Mouse (Mus musculus) embryonic facial prominence, embryonic 15.5 days (tissue): Measurements from ENCODE around the gene 3110082I17Rik. TPM values are rescaled to one million over a fixed set of nuclear protein-coding genes. Genes with fewer than 3 reads are reported as not detected.
"Not testable (repeated sequence)": the region's sequence is repeated elsewhere in the genome, so short reads cannot be mapped to it uniquely, and the experiment has no call there.

Experiments used
- ATAC-seq: fragments of 200-750 bp; cut with Nextera tagmentation; 2 replicates; pipeline ENCODE4 v1.8.0; 2017; ENCODE audit warnings: low read depth, moderate TSS enrichment; ENCODE audit not compliant: insufficient number of reproducible peaks, low FRiP score, low TSS enrichment
- H3K27ac ChIP-seq: fragments of 300-500 bp; sonication (generic); replicated peaks from 2 replicates; pipeline ENCODE4 v1.5.1; 2015; ENCODE audit warnings: mild to moderate bottlenecking, inconsistent platforms
- H3K27me3 ChIP-seq: fragments of 300-500 bp; sonication (generic); 2 replicates; pipeline ENCODE4 v1.6.1; 2015; ENCODE audit warnings: inconsistent platforms
- H3K36me3 ChIP-seq: fragments of 300-500 bp; sonication (generic); 2 replicates; pipeline ENCODE4 v1.6.1; 2015; ENCODE audit warnings: mild to moderate bottlenecking, inconsistent platforms
- H3K4me1 ChIP-seq: fragments of 300-500 bp; sonication (generic); 2 replicates; pipeline ENCODE4 v1.6.1; 2015; ENCODE audit warnings: inconsistent platforms
- H3K4me2 ChIP-seq: fragments of 300-500 bp; sonication (generic); replicated peaks from 2 replicates; pipeline ENCODE4 v1.6.1; 2015; ENCODE audit warnings: mild to moderate bottlenecking, inconsistent platforms
- H3K4me3 ChIP-seq: fragments of 300-500 bp; sonication (generic); replicated peaks from 2 replicates; pipeline ENCODE4 v1.5.1; 2015; ENCODE audit warnings: mild to moderate bottlenecking, inconsistent platforms
- H3K9ac ChIP-seq: fragments of 300-500 bp; sonication (generic); 2 replicates; pipeline ENCODE4 v1.6.1; 2015; ENCODE audit warnings: inconsistent platforms
- H3K9me3 ChIP-seq: fragments of 300-500 bp; sonication (generic); replicated peaks from 2 replicates; pipeline ENCODE4 v1.6.1; 2016; ENCODE audit warnings: inconsistent platforms
- WGBS: fragments of 180-500 bp; shearing (Covaris S2); methylation state at CpG from one replicate; pipeline ENCODE4 v1.1.7; 2015; 5-methylcytosine and 5-hydroxymethylcytosine counted together
- polyA plus RNA-seq: library from polyadenylated mRNA; unstranded; fragments of >200 nt; fragmentation: Nextera tagmentation; extraction: Ambion mirVana; gene quantifications from 2 replicates; pipeline ENCODE4 v1.2.1, GENCODE M21; 2015

3110082I17Rik gene
- polyA plus RNA-seq, 1 experiment from 2014 or later, result 35.8 TPM

DNA sequence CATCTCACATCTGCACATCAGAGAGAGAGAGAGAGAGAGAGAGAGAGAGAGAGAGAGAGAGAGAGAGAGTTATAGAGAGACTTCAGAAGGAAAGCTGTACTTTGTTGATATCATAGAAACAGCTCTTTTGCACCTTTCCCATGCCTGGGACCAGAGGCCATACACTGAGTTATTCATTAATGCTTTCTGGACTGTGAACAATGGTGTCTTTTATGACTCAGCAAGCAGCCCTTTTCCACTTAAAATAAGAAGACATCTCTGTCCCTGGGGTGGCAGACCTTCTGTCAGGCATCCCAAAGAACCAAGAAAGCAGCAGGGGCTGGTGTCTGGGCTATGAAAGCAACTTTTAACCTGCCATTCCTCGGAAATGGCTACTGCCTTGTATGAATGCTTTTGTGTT is 113.1 kb downstream of the 3110082I17Rik start:
- no peak overlapping the region for H3K27ac ChIP-seq
- no peaks in the 10 kb centered on the region for H3K9me3 ChIP-seq
- H3K9ac ChIP-seq, result no peak overlapping the region

DNA sequence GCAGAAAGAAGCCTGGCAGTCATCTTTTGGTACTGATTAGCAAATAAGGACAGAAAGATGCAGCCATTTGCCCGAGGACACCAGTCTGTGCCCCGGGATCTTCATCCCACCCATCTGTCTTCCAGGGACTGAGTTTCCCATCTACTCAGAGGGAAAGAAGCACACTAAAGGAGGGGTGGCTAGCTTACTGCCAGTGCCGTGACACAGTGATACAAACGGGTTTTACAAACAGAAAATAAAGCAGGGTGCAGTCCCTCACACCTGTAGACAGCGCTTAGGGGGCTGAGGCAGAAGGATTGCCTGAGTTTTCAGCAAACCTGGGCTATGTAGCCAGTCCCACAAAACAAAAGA is 115.0 kb downstream of the 3110082I17Rik start:
- H3K27ac ChIP-seq, result peak overlapping the region; percentile 82
- H3K9ac ChIP-seq, result peak overlapping the region; percentile 6; the same call in 1 of the 2 replicates
- H3K4me1 ChIP-seq, result peaks cover 34% of the 10 kb centered on the region
- no peaks in the 10 kb centered on the region for H3K27me3 ChIP-seq
- peak; percentile 13; the same call in 1 of the 2 replicates for ATAC-seq
- peak overlapping the region; percentile 91 for H3K4me3 ChIP-seq
- no peaks in the 10 kb centered on the region for H3K9me3 ChIP-seq
- peaks cover 21% of the 10 kb centered on the region for H3K36me3 ChIP-seq
- 11% methylated on average over 5 of the region's 5 CpGs for WGBS
- H3K4me2 ChIP-seq, result peak overlapping the region; percentile 87

More for the DNA sequence above, 113.1 kb downstream of the 3110082I17Rik start:
- peaks cover 4% of the 10 kb centered on the region for H3K36me3 ChIP-seq
- peaks cover 53% of the 10 kb centered on the region for H3K4me1 ChIP-seq
- no peak for ATAC-seq
- WGBS, result 58% methylated on average over 1 of the region's 1 CpGs
- H3K4me3 ChIP-seq, result no peak overlapping the region
- no peak overlapping the region for H3K4me2 ChIP-seq
- no peaks in the 10 kb centered on the region for H3K27me3 ChIP-seq

DNA sequence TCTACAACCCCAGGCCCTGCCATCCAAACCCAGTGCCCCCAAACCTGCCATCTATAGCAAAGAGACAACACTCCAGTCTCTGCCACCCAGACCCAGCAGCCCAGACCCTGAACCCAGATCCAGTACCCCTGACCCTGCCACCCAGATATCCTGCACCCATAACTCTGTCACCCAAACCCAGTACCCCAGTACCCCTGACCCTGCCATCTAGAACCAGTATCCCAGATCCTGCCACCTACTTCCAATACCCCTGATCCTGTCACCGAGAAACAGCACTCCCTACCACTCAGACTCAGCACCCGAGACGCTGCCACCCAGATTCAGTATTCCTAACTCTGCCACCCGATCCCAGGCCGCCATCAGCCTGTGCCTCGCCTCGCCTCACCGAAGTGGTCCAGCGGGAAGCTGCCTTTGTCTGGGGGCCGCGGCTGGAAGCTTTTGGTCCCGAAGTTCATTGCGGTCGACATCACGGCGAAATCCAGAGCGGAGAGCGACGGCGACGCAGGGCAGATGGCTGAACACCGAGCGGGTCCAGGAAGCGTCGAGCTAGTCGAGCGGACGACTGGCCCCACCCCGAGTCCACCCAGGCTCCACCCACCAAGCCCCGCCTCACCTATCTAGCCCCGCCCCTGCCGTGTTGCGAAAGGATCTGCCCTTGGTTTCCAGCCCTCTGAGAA is 115.5 kb downstream of the 3110082I17Rik start:
- WGBS, result 1% methylated on average over 33 of the region's 33 CpGs
- peak; percentile 90 for ATAC-seq
- peak overlapping the region; percentile 91 for H3K4me3 ChIP-seq
- H3K27ac ChIP-seq, result peak overlapping the region; percentile 82
- H3K9me3 ChIP-seq, result no peaks in the 10 kb centered on the region
- peaks cover 30% of the 10 kb centered on the region for H3K4me1 ChIP-seq
- peak overlapping the region; percentile 92 for H3K9ac ChIP-seq
- H3K36me3 ChIP-seq, result peaks cover 26% of the 10 kb centered on the region
- no peaks in the 10 kb centered on the region for H3K27me3 ChIP-seq
- H3K4me2 ChIP-seq, result peak overlapping the region; percentile 87

DNA sequence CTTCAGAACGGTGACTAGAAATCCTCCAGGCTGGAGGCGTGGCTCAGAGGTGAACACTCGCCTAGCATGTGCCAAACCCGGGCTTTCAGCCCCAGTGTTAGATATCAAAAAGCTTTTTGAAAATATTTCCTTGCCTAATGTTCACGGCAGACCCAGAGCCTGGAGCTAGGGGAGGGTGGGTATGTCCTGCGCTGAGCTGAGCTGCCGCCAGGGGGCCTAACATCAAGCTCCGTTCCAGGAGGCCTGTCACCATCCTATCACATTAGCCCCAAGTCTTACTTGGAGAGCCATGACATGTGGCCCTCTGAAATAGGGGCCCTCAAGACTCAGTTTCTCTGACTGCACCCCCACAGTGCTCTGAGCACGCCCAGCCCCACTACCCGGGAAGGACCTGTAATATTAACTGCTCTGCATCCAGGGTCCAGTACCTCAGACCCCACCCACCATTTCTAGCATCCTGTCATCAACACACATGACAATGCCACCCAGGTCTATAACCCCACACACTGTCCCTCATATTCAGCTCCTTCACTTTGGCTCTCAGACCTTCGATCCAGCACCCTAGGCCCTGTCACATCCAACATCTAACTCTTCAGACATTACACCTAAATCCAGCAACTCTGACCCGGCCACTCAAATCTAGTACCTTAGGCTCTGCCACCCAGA is 116.2 kb downstream of the 3110082I17Rik start:
- Histone ChIP-seq H3K27me3 (no peaks in the 10 kb centered on the region), H3K4me1 (peaks cover 24% of the 10 kb centered on the region), H3K4me3 (peak overlapping the region; percentile 91), H3K36me3 (peaks cover 33% of the 10 kb centered on the region), H3K9me3 (no peaks in the 10 kb centered on the region), H3K27ac (peak overlapping the region; percentile 81), H3K9ac (peak overlapping the region; percentile 92), H3K4me2 (peak overlapping the region; percentile 87)
- 4% methylated on average over 12 of the region's 12 CpGs for WGBS
- peak; percentile 73 for ATAC-seq

DNA sequence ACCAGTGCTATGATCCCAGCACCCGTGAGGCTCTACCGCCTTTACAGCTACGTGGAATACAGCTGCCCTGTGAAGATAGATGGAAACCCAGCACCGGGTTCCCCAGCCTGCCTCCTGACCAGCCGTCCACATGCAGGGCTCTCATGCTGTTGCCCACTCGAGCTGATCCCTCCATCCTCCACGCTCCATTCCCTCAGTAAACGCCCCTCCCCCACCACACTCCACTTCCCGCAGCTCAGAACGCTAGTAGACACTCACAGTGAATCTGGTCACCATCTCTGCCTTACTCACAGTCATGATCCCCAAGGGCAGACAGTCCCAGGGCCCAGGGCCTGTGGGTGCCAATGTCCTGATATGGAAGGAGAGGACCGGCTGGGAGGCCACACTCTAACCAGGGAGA is 121.4 kb downstream of the 3110082I17Rik start:
- Histone ChIP-seq H3K27me3 (no peaks in the 10 kb centered on the region), H3K4me1 (peaks cover 5% of the 10 kb centered on the region), H3K9ac (no peak overlapping the region), H3K9me3 (no peaks in the 10 kb centered on the region), H3K27ac (no peak overlapping the region), H3K4me2 (no peak overlapping the region), H3K36me3 (peaks cover 73% of the 10 kb centered on the region), H3K4me3 (no peak overlapping the region)
- no peak for ATAC-seq
- WGBS, result 85% methylated on average over 11 of the region's 11 CpGs

DNA sequence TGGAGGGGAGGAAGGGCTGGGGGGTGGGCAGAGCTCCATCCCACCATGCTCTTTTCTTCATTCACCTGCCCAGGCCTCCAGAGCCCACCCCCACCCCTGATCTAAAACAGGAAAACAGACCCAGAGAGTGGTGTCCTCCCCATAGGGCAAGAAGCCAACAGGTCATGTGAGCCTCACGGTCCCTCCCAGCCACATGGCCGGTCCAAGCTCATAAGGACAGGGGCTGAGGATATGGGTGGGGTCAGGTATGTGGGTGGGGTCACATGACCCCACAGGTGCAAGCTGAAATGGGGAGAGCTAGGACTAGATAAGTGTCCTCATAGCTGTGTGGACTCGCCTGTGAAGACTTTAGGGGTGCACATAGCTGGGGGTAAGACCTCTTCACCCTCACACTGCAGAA is 121.9 kb downstream of the 3110082I17Rik start:
- H3K9me3 ChIP-seq, result no peaks in the 10 kb centered on the region
- 76% methylated on average over 3 of the region's 3 CpGs for WGBS
- peaks cover under 1% of the 10 kb centered on the region; the same call in 1 of the 2 replicates for H3K4me1 ChIP-seq
- ATAC-seq, result no peak
- no peaks in the 10 kb centered on the region for H3K27me3 ChIP-seq
- no peak overlapping the region for H3K27ac ChIP-seq
- H3K36me3 ChIP-seq, result peaks cover 73% of the 10 kb centered on the region
- H3K9ac ChIP-seq, result no peak overlapping the region
- no peak overlapping the region for H3K4me3 ChIP-seq
- H3K4me2 ChIP-seq, result no peak overlapping the region

DNA sequence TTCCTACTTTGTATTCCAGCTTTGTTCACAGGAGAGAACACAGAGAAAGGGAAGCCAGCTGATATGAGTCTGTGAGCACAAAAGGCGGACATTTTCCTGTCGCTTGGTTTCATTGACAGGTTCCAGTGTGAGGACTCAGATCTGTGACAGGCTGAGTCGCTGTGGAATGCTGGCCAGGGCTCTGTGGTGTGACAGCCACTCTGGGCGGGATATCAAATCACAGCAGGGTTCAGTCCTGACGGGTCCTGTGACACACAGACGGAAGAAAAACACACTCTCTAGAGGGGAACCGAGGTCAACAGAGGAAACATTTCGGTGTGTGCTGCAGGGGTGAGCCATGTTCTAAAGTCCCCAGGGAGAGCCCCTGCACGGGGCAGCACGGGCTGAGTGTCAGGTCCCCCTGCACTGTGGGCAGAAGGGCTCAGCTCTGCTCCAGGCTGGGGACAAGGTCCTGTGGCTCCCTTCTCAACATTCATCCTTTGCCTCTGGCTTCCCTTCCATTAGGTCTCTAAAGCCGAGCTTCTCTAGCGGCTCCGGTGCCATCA is 122.4 kb downstream of the 3110082I17Rik start:
- Histone ChIP-seq H3K4me2 (no peak overlapping the region), H3K27me3 (no peaks in the 10 kb centered on the region), H3K4me1 (no peaks in the 10 kb centered on the region), H3K4me3 (no peak overlapping the region), H3K9ac (no peak overlapping the region), H3K9me3 (no peaks in the 10 kb centered on the region), H3K27ac (no peak overlapping the region), H3K36me3 (peaks cover 73% of the 10 kb centered on the region)
- WGBS, result 67% methylated on average over 13 of the region's 13 CpGs
- no peak for ATAC-seq

DNA sequence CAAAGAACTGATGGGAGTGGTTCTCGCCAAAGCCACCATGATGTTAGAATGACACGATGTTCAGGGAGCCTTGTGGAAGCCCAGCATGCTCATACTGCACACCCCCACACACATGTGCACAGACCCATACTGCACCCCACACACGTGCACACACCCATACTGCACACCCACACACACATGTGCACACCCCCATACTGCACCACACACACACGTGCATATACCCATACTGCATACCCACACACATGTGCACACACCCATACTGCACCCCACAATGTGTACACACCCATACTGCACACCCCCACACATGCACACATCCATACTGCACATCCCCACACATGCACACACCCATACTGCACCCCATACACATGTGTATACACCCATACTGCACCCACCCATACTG is 124.7 kb downstream of the 3110082I17Rik start:
- peaks cover 6% of the 10 kb centered on the region; the same call in 1 of the 2 replicates for H3K4me1 ChIP-seq
- peaks cover 55% of the 10 kb centered on the region for H3K36me3 ChIP-seq
- H3K27ac ChIP-seq, result no peak overlapping the region
- H3K27me3 ChIP-seq, result no peaks in the 10 kb centered on the region
- no peaks in the 10 kb centered on the region for H3K9me3 ChIP-seq
- WGBS, result 81% methylated on average over 4 of the region's 4 CpGs
- H3K9ac ChIP-seq, result no peak overlapping the region
- no peak overlapping the region for H3K4me2 ChIP-seq
- ATAC-seq, result no peak
- no peak overlapping the region for H3K4me3 ChIP-seq

DNA sequence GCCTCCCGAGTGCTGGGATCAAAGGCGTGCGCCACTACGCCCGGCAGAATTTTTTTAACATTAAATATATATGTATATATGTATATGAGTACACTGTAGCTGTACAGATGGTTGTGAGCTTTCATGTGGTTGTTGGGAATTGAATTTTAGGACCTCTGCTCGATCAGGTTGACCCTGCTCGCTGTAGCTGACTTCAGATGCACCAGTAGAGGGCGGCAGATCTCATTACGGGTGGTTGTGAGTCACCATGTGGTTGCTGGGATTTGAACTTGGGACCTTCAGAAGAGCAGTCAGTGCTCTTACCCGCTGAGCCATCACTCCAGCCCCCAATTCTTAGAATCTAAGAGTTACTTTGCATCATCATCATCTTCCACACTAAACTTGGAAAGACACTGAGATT is 125.9 kb downstream of the 3110082I17Rik start:
- H3K4me1 ChIP-seq, H3K27ac ChIP-seq, ATAC-seq, H3K4me2 ChIP-seq, H3K4me3 ChIP-seq, H3K9ac ChIP-seq, H3K9me3 ChIP-seq, H3K27me3 ChIP-seq: not testable (repeated sequence)
- peaks cover 43% of the 10 kb centered on the region for H3K36me3 ChIP-seq
- 81% methylated on average over 10 of the region's 10 CpGs for WGBS

DNA sequence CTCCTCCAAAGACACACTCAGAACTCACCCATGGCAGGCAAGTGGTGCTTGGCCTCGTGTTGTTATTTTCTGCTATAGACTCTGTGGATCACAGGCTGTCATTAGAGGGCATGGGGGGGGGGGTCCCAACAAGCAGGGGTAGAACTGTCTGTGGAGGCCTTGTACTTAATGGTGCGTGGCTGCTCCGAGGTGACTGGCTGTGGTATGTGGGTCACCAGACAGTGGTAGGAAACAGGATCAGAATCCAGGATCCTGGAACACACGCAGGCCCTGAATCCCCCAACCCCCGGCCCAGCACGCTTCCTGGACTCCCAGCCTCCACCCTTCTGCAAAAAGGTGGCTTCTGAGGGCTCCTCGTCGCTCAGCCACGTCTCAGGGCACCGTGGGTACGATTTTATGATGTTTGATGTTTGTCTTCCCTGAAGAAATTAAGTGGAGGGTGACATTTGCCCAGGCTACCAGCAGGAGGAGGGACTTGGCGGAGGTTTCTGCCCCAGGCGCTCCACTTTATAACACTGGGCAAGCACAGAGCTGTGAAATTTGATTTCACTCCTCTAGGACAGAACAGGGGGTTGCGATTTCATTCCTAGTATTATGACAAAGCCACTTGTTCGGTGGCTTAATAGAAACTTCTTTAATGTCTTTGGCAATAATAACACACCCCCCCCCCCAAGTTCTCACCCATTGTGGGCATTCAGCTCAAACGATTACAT is 126.9 kb downstream of the 3110082I17Rik start:
- WGBS, result 65% methylated on average over 16 of the region's 16 CpGs
- no peak for ATAC-seq

More for the DNA sequence above, 126.9 kb downstream of the 3110082I17Rik start:
- H3K36me3 ChIP-seq, result peaks cover 33% of the 10 kb centered on the region
- peaks cover 6% of the 10 kb centered on the region; the same call in 1 of the 2 replicates for H3K4me1 ChIP-seq
- no peak overlapping the region for H3K4me2 ChIP-seq
- H3K9me3 ChIP-seq, result no peaks in the 10 kb centered on the region
- H3K27ac ChIP-seq, result no peak overlapping the region
- H3K4me3 ChIP-seq, result no peak overlapping the region
- no peak overlapping the region for H3K9ac ChIP-seq
- H3K27me3 ChIP-seq, result no peaks in the 10 kb centered on the region
